Mouse (Mus musculus) retina, adult 2 months (tissue): ENCODE results near the gene Camk2g.

ENCODE experiments used
- DNase-seq: peaks from one replicate; pipeline ENCODE4 v3.0.0-alpha.2; 2012; ENCODE audit warnings: low read depth, low spot score

Gene Camk2g

DNA sequence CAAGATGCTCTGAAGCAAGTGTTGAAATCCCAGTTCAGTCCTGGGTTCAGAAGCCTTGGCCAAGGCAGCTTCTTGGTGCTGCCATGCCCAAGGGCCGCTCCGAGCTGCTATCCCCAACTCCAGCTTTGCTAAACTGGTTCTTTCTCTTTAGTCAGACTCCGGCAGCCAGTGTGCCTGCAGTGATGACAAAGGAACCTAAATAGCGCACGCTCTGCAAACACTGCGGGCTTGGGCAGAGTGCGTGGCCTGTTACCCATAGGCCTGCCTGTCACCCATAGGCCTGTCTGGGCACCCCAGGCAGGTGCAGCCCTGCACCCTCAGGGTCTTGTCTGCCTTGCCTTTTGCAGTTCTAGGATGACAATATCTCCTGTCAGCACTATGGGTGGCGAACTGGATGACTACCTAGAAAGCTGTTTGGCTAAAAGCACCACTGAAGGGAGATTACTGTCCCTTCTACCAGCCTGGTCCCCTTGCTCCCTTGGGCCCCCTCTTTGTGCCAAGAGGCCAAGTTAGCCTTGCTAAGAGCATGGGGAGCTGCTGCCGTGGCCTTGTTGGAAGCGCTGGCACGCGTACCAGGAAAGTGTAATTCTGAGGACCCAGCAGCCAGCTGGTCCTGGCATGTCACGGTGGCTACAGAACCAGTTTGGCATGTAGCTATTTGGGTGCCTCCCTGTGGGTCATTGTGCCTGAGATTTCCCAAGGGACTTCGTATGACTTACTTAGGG lies 12.4 kb upstream of the Camk2g start:
- DNase-seq, result no peak

DNA sequence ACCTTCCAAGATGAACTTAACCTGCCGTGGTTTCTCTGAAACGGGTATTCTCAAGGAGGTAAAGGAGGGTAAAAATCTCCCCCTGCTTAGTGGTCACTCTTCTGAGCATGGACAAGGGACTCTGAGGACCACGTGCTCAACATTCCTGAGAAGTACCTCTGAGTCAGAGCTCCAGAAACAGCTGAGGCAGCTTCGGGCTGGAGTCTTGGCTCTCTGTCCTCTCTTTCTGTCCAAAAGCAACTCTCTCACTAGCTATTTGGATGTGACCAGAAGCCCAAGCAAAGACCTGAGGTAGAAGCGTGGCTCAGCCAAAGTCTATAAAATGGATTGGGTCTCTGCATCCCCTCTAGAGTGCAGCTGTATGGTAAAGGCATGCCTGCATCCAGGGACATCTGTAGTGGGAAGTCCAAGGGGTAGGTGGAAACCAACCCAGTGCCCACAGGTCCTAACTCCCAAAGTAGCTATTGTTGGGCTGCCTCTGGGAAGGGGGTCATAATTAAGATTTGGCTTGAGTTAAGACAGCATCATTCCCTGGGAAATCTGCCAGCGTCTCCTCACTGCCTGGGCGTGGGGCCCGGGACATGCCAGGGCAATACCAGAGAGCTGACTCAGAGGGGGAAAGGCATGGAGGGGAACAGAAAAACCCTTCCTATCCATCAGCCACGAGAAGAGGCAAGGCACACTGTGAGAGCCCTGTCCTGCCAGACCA lies 11.2 kb upstream of the Camk2g start:
- DNase-seq, result no peak

GRCm38 (mm10) chr14:20804481-20804880 lies 10.6 kb upstream of the Camk2g start:
- no peak for DNase-seq

- DNase-seq, result no peak
Observed at GRCm38 (mm10) chr14:20803606-20803938, 9.7 kb upstream of the Camk2g start.

DNA sequence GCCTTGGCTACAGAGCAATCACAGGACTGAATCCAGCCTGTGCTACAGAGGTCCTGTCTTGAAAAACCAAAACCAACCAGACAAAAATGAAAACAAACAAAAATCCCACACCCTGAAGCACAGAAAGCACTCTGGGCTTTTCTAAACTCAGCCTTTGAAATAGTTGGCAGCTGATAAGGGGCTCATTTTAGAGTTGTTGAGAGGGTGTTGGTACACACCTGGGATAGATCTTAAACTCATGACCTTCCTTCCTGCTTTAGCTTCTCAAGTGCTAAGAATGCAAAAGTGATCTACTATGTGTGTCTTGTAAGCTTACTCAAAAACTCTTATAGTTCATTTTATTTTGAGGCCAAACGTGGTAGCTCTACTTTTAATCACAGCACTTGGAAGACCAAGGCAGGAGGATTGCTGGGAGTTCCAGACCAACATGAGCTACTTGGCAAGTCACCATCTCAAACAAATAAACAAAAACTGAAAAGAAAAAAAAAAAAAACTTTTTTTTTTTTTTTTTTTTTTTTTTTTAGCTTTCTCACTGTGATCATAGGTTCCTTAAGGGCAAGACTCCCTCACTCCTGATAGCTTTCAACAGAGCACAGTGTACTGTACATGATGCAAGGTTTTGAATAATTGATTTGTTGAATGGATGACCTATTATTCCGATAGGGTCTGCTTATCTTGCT lies 9.2 kb upstream of the Camk2g start:
- no peak for DNase-seq

- peak; percentile 72 for DNase-seq
Observed at GRCm38 (mm10) chr14:20798761-20799160, 4.9 kb upstream of the Camk2g start.

DNA sequence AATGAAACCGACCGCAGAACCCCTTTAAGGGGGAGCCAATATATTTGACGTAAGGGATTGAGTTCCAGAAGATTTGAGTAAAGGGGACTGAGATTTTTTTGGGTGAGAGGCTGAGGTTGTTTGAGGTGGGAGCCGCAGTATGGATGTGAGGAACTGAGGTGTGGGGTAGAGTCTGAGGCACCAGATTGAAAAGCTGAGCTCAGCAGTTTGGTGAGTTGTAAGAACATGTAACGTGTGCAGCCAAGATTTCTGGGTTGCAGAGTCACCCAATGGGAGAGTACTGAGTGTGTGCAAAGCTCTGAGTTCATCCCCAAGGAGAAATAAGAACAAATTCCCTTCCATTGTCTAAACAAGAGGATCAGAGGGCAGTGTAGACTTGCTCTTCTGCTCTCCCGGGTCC lies 4.4 kb upstream of the Camk2g start:
- DNase-seq, result no peak

DNA sequence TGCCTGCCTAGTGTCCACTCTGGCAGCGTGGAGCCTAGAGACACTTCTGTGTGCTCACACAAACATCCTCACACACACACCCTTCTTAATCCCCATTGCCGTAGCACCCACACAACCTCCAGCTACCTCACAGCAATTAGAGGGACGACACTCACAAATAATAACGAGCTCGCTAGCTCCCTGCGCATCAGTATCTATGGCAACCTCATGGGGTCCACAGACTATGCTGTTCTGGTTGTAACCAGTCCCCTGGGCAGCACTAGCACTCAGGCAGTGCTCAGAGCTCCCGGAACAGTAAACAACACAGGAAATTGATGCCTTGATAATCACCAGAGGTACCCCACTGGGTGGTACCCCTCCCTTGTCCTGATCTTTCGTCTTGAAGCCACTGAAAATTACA lies 2.8 kb upstream of the Camk2g start:
- no peak for DNase-seq

GRCm38 (mm10) chr14:20796170-20796569 lies 2.3 kb upstream of the Camk2g start:
- DNase-seq, result no peak

GRCm38 (mm10) chr14:20795423-20796152 lies 1.7 kb upstream of the Camk2g start:
- DNase-seq, result no peak

DNA sequence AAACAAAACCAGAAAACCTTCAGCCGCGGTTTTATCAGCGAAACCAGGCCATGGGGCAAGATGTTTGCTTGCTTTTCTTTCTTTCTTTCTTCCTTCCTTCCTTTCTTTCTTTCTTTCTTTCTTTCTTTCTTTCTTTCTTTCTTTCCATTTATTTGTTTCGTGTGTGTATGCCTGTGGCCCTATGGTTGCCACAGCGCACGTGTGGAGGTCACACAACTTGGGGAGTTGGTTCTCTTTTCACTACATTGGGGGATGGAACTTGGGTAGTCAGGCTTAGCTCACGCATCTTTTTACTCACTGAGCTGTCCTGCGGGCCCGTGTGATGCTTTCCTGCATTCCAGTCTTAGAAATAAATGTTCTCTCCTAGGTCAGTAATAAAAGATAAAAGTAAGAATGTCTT lies 701 bp upstream of the Camk2g start:
- no peak for DNase-seq

DNA sequence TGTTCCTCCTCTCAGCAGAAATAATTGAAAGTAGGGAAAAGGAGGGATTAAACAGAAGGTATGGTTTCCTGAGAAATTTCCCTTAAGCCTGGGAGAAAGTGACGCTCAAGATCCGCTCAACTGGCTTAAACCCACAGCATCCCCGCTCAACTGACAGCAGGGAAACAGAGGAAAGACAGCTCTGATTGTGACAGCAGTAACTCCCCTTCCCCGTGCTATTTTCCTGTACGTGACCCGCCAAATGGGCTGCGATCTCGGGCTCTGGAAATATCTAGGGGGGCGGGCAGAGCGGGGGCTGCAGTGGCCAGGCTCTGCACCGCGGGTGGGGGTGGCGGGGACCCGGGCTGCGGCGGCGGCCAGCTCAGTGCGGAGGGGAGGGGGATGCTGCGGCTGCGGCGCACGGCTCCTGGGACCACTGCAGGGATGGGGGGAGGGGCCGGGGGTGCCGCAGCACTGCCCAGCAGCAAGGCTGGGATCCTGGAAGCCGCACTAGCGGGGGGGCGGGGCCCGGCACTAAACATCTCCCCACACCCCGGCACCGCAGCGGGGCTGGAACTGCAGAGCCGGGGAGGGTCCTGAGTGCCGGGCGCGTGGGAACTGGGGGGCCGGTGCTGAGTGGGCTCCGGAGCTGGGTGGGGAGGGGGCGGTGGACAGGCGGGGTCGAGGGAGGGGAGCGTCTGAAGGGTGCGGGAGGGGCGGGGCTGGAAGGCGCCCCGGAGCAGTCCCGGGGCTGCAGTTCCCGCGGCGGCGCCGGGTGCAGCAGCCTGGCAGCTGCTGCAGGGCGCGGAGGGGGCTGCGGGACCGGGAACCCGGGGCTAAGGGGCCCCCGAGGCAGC lies 748 bp downstream of the Camk2g start:
- no peak for DNase-seq

GRCm38 (mm10) chr14:20792243-20792921 lies 1.5 kb downstream of the Camk2g start:
- DNase-seq, result no peak

- no peak for DNase-seq
Observed at GRCm38 (mm10) chr14:20791511-20792242, 2.2 kb downstream of the Camk2g start.

DNA sequence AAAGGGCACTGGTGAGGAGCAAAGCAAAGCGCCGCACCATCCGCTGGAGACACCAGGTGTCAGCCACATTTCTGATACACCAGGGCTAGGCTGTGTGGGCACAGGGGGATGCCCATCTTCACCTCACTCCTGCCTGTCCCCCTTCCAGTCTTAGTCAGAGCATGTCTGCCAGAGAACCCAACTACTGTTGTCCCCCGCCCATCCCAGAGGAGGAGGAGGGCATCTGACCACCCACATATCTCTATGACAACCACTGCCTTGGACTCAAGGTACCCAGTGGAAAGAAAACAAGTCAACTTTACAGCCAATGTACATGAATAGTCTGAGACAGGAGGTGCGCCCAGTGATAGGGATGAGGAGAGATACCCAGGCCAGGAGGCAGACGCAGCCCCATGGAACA lies 2.9 kb downstream of the Camk2g start:
- DNase-seq, result no peak

DNA sequence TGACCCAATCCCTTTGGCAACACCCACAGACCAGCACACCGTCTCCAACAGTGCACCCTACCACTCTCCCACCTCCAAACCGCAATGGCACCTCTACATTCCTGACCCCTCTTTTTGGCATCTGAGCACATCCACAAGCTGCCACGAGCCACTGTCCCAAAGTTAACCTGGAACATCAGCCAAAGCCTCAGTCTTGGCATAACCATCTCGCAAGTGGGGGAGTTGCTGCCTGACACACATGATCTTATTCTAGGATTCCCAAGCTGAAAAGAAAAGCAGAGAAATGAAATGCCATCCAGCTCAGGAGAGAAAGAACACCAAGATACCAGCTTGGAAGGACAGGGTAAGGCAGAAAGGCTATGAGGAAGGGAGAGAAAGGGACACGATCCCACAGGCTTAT lies 3.4 kb downstream of the Camk2g start:
- no peak for DNase-seq

- no peak for DNase-seq
Observed at GRCm38 (mm10) chr14:20789593-20789992, 4.3 kb downstream of the Camk2g start.

- DNase-seq, result no peak
Observed at GRCm38 (mm10) chr14:20788151-20788550, 5.7 kb downstream of the Camk2g start.

- DNase-seq, result no peak
Observed at GRCm38 (mm10) chr14:20786611-20787015, 7.3 kb downstream of the Camk2g start.

GRCm38 (mm10) chr14:20786020-20786419 lies 7.9 kb downstream of the Camk2g start:
- DNase-seq, result no peak
